Mouse (Mus musculus) bone marrow macrophage, adult 2 months (primary cell): ENCODE data around the gene Pou2f1.

Experiments
- CTCF ChIP-seq: IDR thresholded peaks from 2 replicates; pipeline ENCODE4 v1.5.1; 2012; ENCODE audit warnings: low read depth, mild to moderate bottlenecking, low read length, moderate library complexity
- POLR2A ChIP-seq: IDR thresholded peaks from 2 replicates; pipeline ENCODE4 v1.6.1; 2012; ENCODE audit warnings: mild to moderate bottlenecking, low read depth, low read length, borderline replicate concordance

- TF ChIP-seq POLR2A (no peak), CTCF (no peak)
Observed at GRCm38 (mm10) chr1:166010106-166010505, 7.6 kb upstream of the Pou2f1 start.
